ENCODE assay signal across 12 mouse cellular contexts in the genomic region with DNA sequence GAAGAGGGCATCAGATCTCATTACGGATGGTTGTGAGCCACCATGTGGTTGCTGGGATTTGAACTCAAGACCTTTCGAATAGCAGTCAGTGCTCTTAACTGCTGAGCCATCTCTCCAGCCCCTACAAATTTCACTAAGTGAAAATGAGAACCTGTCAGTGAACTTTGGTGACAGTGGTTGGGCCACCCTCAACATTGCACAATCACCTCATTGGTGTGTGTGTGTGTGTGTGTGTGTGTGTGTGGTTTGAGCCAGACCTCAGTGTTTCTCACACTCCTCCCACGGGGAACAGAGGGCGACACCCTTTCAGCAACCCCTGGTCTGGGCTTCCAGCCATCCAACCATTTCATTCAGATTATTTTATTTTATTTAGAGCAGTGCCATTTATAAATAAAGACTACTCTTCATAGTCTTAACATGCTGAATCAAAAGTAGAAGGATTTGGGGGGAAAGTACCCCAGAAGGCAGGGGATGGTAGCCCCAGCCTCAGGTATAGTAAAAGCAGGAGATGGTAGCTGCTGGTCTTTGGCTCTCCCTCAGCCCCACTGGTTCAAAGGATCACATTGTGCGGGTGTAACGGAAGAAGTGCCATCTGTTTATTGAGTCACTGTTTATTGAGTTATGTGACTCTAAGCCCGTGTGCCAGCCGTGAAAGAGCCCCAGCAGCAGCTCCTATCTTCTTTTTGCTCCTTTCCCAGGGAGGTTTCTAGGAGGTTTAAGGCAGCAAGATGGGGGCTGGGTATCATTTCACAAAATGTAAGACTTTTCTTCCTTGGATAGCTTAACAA. TPM values are rescaled to one million over a fixed set of nuclear protein-coding genes. Genes with fewer than 3 reads are reported as not detected.
A peak's percentile ranks its signal among the peaks of the same experiment; 100 is the strongest.
DNase-seq lines count a peak whose midpoint lies in the region; ATAC-seq and TF ChIP-seq lines count a peak whose summit lies in the region.
"Had no signal": no experiment of that assay in that cellular context is flagged by ENCODE, and none has a peak within 500 bp of the region (broad histone marks: within the 10 kb centered on the region; RNA-seq: fewer than 3 reads in every experiment).

No protein-coding gene starts in this region.

- no peaks in the 10 kb centered on the region for H3K79me2 ChIP-seq in CH12.LX (replicated peaks; ENCODE audit: control insufficient read depth, extremely low read depth, insufficient read depth, poor library complexity, severe bottlenecking)

- H3K4me1 ChIP-seq in heart, embryonic 16.5 days (ENCODE audit: control insufficient read depth, insufficient read depth, low read length) = no peaks in the 10 kb centered on the region
- H3K4me1 ChIP-seq in CH12.LX (ENCODE audit: control insufficient read depth in 1 of 2, insufficient read depth in 2 of 2) = peaks cover 2 to 13% of the 10 kb centered on the region in 2 experiments; a peak in 3 of 4 replicates
- peaks cover 20% of the 10 kb centered on the region for H3K4me1 ChIP-seq in lung, embryonic 16.5 days (replicated peaks; ENCODE audit: control insufficient read depth, insufficient read depth, low read length)
- no peaks in the 10 kb centered on the region; the same call in 1 of the 2 replicates for H3K4me1 ChIP-seq in stomach, postnatal 0 days (replicated peaks; ENCODE audit: control insufficient read depth, insufficient read depth)

- H3K9me3 ChIP-seq in heart, embryonic 16.5 days (replicated peaks; ENCODE audit: control insufficient read depth, low read length) = no peaks in the 10 kb centered on the region
- H3K9me3 ChIP-seq in CH12.LX (replicated peaks; ENCODE audit: low read length) = no peaks in the 10 kb centered on the region
- H3K9me3 ChIP-seq in lung, embryonic 16.5 days (ENCODE audit: control insufficient read depth, low read length) = no peaks in the 10 kb centered on the region
- H3K9me3 ChIP-seq in stomach, postnatal 0 days (ENCODE audit: control insufficient read depth, low read length) = no peaks in the 10 kb centered on the region

- no peak for TF ChIP-seq POLR2A in CH12.LX (IDR thresholded peaks at IDR 0.05; ENCODE audit: low read depth, low read length)

- no peak overlapping the region for H3K4me3 ChIP-seq in heart, embryonic 16.5 days (ENCODE audit: low read length)
- H3K4me3 ChIP-seq in CH12.LX (replicated peaks in 1 of 3; ENCODE audit: low read depth in 2 of 3, low read length in 2 of 3, poor library complexity in 1 of 3) = no peak overlapping the region
- H3K4me3 ChIP-seq in lung, embryonic 16.5 days (ENCODE audit: low read length) = no peak overlapping the region
- no peak overlapping the region for H3K4me3 ChIP-seq in stomach, postnatal 0 days (ENCODE audit: low read depth, low read length)
- H3K4me3 ChIP-seq: layer of hippocampus, adult 2 months had no signal

- no peak for TF ChIP-seq RAD21 in CH12.LX (IDR thresholded peaks at IDR 0.05; ENCODE audit: low read depth, low read length)

- H3K36me3 ChIP-seq in heart, embryonic 16.5 days (ENCODE audit: control insufficient read depth, insufficient read depth) = no peaks in the 10 kb centered on the region
- H3K36me3 ChIP-seq in CH12.LX (replicated peaks in 1 of 2; ENCODE audit: control insufficient read depth in 1 of 2, insufficient read depth in 1 of 2, low read length in 1 of 2) = peaks cover 0 to 15% of the 10 kb centered on the region in 2 experiments
- H3K36me3 ChIP-seq in lung, embryonic 16.5 days (ENCODE audit: control insufficient read depth, insufficient read depth, low read length) = 0 out of 2 replicates have a peak, but pooled peaks cover 2% of the 10 kb centered on the region
- no peaks in the 10 kb centered on the region for H3K36me3 ChIP-seq in stomach, postnatal 0 days (ENCODE audit: control insufficient read depth, insufficient read depth, low read length)

- no peaks in the 10 kb centered on the region for H3K27me3 ChIP-seq in heart, embryonic 16.5 days (ENCODE audit: control insufficient read depth, insufficient read depth, low read length)
- no peaks in the 10 kb centered on the region for H3K27me3 ChIP-seq in CH12.LX (replicated peaks)
- no peaks in the 10 kb centered on the region for H3K27me3 ChIP-seq in lung, embryonic 16.5 days (ENCODE audit: control insufficient read depth, insufficient read depth, low read depth, low read length)
- no peaks in the 10 kb centered on the region for H3K27me3 ChIP-seq in stomach, postnatal 0 days (ENCODE audit: control insufficient read depth, insufficient read depth, low read length)

- no peak for ATAC-seq in heart, embryonic 16.5 days (replicated peaks; ENCODE audit: extremely low read depth, insufficient read depth, low FRiP score)
- peak; percentile 76 for ATAC-seq in lung, embryonic 16.5 days (ENCODE audit: low read depth)
- ATAC-seq in stomach, postnatal 0 days (ENCODE audit: low FRiP score, low TSS enrichment) = no peak
- ATAC-seq: midbrain, embryonic 16.5 days had no signal

- DNase-seq in heart, postnatal 4 days = no peak
- DNase-seq in CH12.LX (ENCODE audit: extremely low read depth) = no peak
- peak; percentile 60 for DNase-seq in cerebellum, adult 9-11 months
- no peak for DNase-seq in stomach, postnatal 0 days (ENCODE audit: low spot score)
- no peak for DNase-seq in B cell, adult 2 months
- DNase-seq in left cerebral cortex, postnatal 36 days (ENCODE audit: low spot score in 2 of 2) = no peak
- DNase-seq: embryo, embryonic 11 days had no signal

- intact Hi-C loops in left cerebral cortex, postnatal 36 days (cut with DNase I) = no loop called here

- peak overlapping the region; percentile 12; the same call in 1 of the 2 replicates for H3K27ac ChIP-seq in heart, embryonic 16.5 days (ENCODE audit: low read length)
- H3K27ac ChIP-seq in CH12.LX (ENCODE audit: insufficient read depth, low read depth) = no peak overlapping the region
- H3K27ac ChIP-seq in lung, embryonic 16.5 days (ENCODE audit: low read length) = peak overlapping the region; percentile 79
- no peak overlapping the region for H3K27ac ChIP-seq in stomach, postnatal 0 days (replicated peaks)
- H3K27ac ChIP-seq: layer of hippocampus, adult 2 months had no signal

- WGBS in heart, embryonic 16.5 days = 57% methylated on average over 8 of the region's 8 CpGs
- 36% methylated on average over 8 of the region's 8 CpGs for WGBS in lung, embryonic 16.5 days
- WGBS in stomach, postnatal 0 days = 45% methylated on average over 8 of the region's 8 CpGs

- H3K9ac ChIP-seq in heart, embryonic 16.5 days (ENCODE audit: low read length) = no peak overlapping the region
- no peak overlapping the region for H3K9ac ChIP-seq in CH12.LX (ENCODE audit: insufficient read depth, low read depth)
- no peak overlapping the region for H3K9ac ChIP-seq in lung, embryonic 16.5 days (ENCODE audit: low read length)
- no peak overlapping the region for H3K9ac ChIP-seq in stomach, postnatal 0 days (ENCODE audit: low read length)

- no peak for TF ChIP-seq EP300 in CH12.LX (IDR thresholded peaks at IDR 0.05; ENCODE audit: low read length)
- no peak for TF ChIP-seq EP300 in stomach, postnatal 0 days (optimal IDR thresholded peaks at IDR 0.05)

- TF ChIP-seq CTCF in CH12.LX (conservative IDR thresholded peaks at IDR 0.05 in 1 of 2, IDR thresholded peaks at IDR 0.05 in 1 of 2; ENCODE audit: low read depth in 2 of 2, low read length in 2 of 2) = no peak
- TF ChIP-seq CTCF in stomach, postnatal 0 days (IDR thresholded peaks at IDR 0.05; ENCODE audit: low read depth) = no peak

- in situ Hi-C loops in CH12.LX (cut with MboI; ENCODE audit: low pct_ligation_motif_present, low pct_unique_long_range_greater_than_20kb, low sequenced_read_pairs) = no loop called here

- dilution Hi-C loops in CH12.LX (cut with MboI; ENCODE audit: extremely low pct_ligation_motif_present, extremely low pct_unique_long_range_greater_than_20kb, low sequenced_read_pairs) = no loop called here

- H3K4me2 ChIP-seq in heart, embryonic 16.5 days (ENCODE audit: low read depth, low read length) = no peak overlapping the region
- no peak overlapping the region for H3K4me2 ChIP-seq in CH12.LX (ENCODE audit: insufficient read depth, low read depth, poor library complexity, severe bottlenecking)
- H3K4me2 ChIP-seq in lung, embryonic 16.5 days (ENCODE audit: low read depth, low read length) = no peak overlapping the region
- H3K4me2 ChIP-seq in stomach, postnatal 0 days (replicated peaks; ENCODE audit: low read depth) = no peak overlapping the region

TF ChIP-seq in CH12.LX, 34 proteins besides CTCF, POLR2A, EP300 and RAD21:
- TF ChIP-seq E2F4 (IDR thresholded peaks at IDR 0.05; ENCODE audit: insufficient replicate concordance, low read depth, low read length) (no peak), IRF4 (IDR thresholded peaks at IDR 0.05; ENCODE audit: low read depth, low read length) (0 out of 2 replicates have a peak, but pooled peaks have one; percentile 7), TBP (conservative IDR thresholded peaks at IDR 0.05; ENCODE audit: low read depth, low read length) (peak; percentile 94)
TF ChIP-seq in CH12.LX: peak in this region for 2.

RNA-seq across cellular contexts. Expression of gene Gm9999, which starts 2.5 kb away (rescaled TPM):
- not detected in 2 replicates for polyA plus RNA-seq in heart, embryonic 16.5 days (2015; fragmentation: Nextera tagmentation; extraction: Ambion mirVana)
- total RNA-seq in heart, postnatal 4 days (2021) = not detected
- total RNA-seq in CH12.LX (2012; rRNA removed) (not detected in 2 replicates), CH12.LX (2014; rRNA removed) (not detected in 2 replicates)
- not detected in 2 replicates for polyA plus RNA-seq in CH12.LX (2012; ENCODE audit: insufficient read length, low read depth)
- polyA plus RNA-seq in lung, embryonic 16.5 days (2015; fragmentation: Nextera tagmentation; extraction: Ambion mirVana) = not detected in 2 replicates
- polyA plus RNA-seq in stomach, postnatal 0 days (2015; fragmentation: Nextera tagmentation; extraction: Ambion mirVana) = not detected in 2 replicates
- not detected for total RNA-seq in left cerebral cortex, postnatal 36 days (2021)
- total RNA-seq: gastrocnemius, postnatal 4 days; layer of hippocampus, adult 2 months had no signal
- polyA plus RNA-seq: midbrain, embryonic 16.5 days had no signal

RNA-seq across cellular contexts. Expression of gene Spty2d1, which starts 22.3 kb away (rescaled TPM):
- polyA plus RNA-seq in heart, embryonic 16.5 days (2015; fragmentation: Nextera tagmentation; extraction: Ambion mirVana) = 13.1 and 15.0 TPM in 2 replicates
- 10 to 100 TPM; 15.1 to 15.7 TPM for total RNA-seq in heart, postnatal 4 days (2021)
- total RNA-seq in CH12.LX (2012; rRNA removed) (10.5 and 14.3 TPM in 2 replicates), CH12.LX (2014; rRNA removed) (22.9 and 24.6 TPM in 2 replicates)
- polyA plus RNA-seq in CH12.LX (2012; ENCODE audit: insufficient read length, low read depth) = 29.9 and 32.6 TPM in 2 replicates
- polyA plus RNA-seq in lung, embryonic 16.5 days (2015; fragmentation: Nextera tagmentation; extraction: Ambion mirVana) = 23.9 and 24.0 TPM in 2 replicates
- 11.0 and 11.8 TPM in 2 replicates for polyA plus RNA-seq in stomach, postnatal 0 days (2015; fragmentation: Nextera tagmentation; extraction: Ambion mirVana)
- total RNA-seq in left cerebral cortex, postnatal 36 days (2021) = 10 to 100 TPM; 15.1 TPM

RNA-seq across cellular contexts. Expression of gene Uevld, which starts 27.6 kb away (rescaled TPM):
- 7.9 and 8.4 TPM in 2 replicates for polyA plus RNA-seq in heart, embryonic 16.5 days (2015; fragmentation: Nextera tagmentation; extraction: Ambion mirVana)
- 10 to 100 TPM; 14.9 to 16.8 TPM for total RNA-seq in heart, postnatal 4 days (2021)
- 2.6 and 2.9 TPM in 2 replicates for total RNA-seq in CH12.LX (2012; rRNA removed)
- 4.6 and 5.2 TPM in 2 replicates for total RNA-seq in CH12.LX (2014; rRNA removed)
- polyA plus RNA-seq in CH12.LX (2012; ENCODE audit: insufficient read length, low read depth) = 5.5 and 6.6 TPM in 2 replicates
- polyA plus RNA-seq in lung, embryonic 16.5 days (2015; fragmentation: Nextera tagmentation; extraction: Ambion mirVana) = 15.0 and 16.6 TPM in 2 replicates
- polyA plus RNA-seq in stomach, postnatal 0 days (2015; fragmentation: Nextera tagmentation; extraction: Ambion mirVana) = 6.0 and 6.5 TPM in 2 replicates
- total RNA-seq in left cerebral cortex, postnatal 36 days (2021) = 10 to 100 TPM; 11.9 to 12.1 TPM

Comparison
In these comparisons a context has a peak if more than half of its experiments do, and no peak if none do; other contexts are left out.
1. H3K27ac ChIP-seq: peak in heart, embryonic 16.5 days (single experiment) and lung, embryonic 16.5 days (single experiment); none in CH12.LX (single experiment) and stomach, postnatal 0 days (single experiment).